Mouse (Mus musculus) heart, postnatal 14 days (tissue): ENCODE results near the gene Zfp968. TPM values are rescaled to one million over a fixed set of nuclear protein-coding genes. Genes with fewer than 3 reads are reported as not detected.
"Not testable (repeated sequence)": the region's sequence is repeated elsewhere in the genome, so short reads cannot be mapped to it uniquely, and the experiment has no call there.

Experiments used
- DNase-seq, 2 experiments: peaks; one replicate each; pipeline ENCODE4 v3.0.0; 2021 to 2022
- intact Hi-C: fragments of 180-260 bp; cut with DNase I; formaldehyde crosslinking; loops from one replicate; pipeline ENCODE4 v1.15.1; 2025
- long read RNA-seq, 2 experiments: library from polyadenylated mRNA; stranded (forward); transcript quantifications; one replicate each; pipeline ENCODE4 v2.0.0; 2021
- total RNA-seq, 2 experiments: library from RNA; stranded (reverse); gene quantifications; 2 replicates each; pipeline ENCODE4 v1.2.3; 2021

Zfp968 gene
- 10 to 100 TPM; 25.2 to 27.6 TPM for total RNA-seq
- long read RNA-seq, experiment 1: 0 reads
- long read RNA-seq, experiment 2, partial matches to known transcripts: 0 of 3 reads
- long read RNA-seq, experiment 2, other reads (novel, unspliced or antisense): 2 of 3 reads

DNA sequence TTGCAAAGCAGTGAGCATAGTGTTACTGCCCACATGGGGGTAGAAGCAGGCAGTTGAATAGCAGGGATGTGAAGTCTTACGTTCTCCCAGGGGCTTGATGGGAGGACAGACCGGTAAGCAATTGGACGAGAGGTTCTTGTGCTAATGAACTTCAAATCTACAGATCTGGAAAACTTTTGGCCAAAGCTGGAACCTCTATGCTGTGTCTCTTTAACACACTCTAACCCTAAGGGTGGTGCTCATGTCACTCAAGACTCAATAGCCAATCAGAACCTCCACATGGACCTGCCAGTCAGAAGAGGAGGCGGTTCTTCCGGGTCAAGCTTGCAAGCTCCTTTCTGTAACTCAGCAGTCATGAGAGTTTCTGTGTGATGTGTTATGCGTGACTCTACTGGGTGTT, at the start of gene Zfp968:
TSS of gene Zfp968 (plus strand) at position 301 of the 400 bp plus-strand sequence.
- DNase-seq: not testable (repeated sequence)

DNA sequence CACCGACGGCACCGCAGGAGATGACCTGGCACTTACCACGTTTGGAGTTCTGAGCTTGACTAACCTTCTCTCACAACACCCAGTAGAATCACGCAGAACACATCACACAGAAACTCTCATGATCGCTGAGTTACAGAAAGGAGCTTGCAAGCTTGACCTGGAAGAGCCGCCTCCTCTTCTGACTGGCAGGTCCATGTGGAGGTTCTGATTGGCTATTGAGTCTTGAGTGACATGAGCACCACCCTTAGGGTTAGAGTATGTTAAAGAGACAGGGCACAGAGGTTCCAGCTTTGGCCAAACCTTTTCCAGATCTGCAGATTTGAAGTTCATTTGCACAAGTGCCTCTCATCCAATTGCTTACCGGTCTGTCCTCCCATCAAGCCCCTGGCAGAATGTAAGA, 34.1 kb upstream of the Zfp968 start, which contains the start of gene Gm4631:
TSS of gene Gm4631 (minus strand) at position 101 of the 400 bp plus-strand sequence.
- DNase-seq, intact Hi-C loops: not testable (repeated sequence)

More for the DNA sequence above, at the start of gene Zfp968:
- intact Hi-C loops: not testable (repeated sequence)

Other genes with a start within 250 kb of the Zfp968 start
- gene Gm14399, start 230.4 kb upstream of the Zfp968 start, total RNA-seq: 10 to 100 TPM in 1 of 2 experiments, 1 to 10 TPM in 1; 9.4 to 10.6 TPM
- gene Gm14443, start 196.6 kb upstream of the Zfp968 start, total RNA-seq: under 1 TPM; 0.41 to 0.81 TPM
- gene Gm14391, start 165.5 kb upstream of the Zfp968 start, total RNA-seq: 10 to 100 TPM; 53.7 to 53.9 TPM
- gene Gm14440, start 97.3 kb upstream of the Zfp968 start, total RNA-seq: 1 to 10 TPM in 1 of 2 experiments, under 1 TPM in 1; 0.32 to 1.0 TPM
- 10 to 100 TPM; 35.1 to 35.2 TPM for gene Gm4631, start 34.2 kb upstream of the Zfp968 start, total RNA-seq
- 1 to 10 TPM; 1.8 to 2.4 TPM for gene Gm4724, start 63.4 kb downstream of the Zfp968 start, total RNA-seq
- 1 to 10 TPM; 4.9 TPM for gene Zfp965, start 97.5 kb downstream of the Zfp968 start, total RNA-seq